Mouse (Mus musculus): ENCODE measurements around the gene Tifa. TPM values are rescaled to one million over a fixed set of nuclear protein-coding genes. Genes with fewer than 3 reads are reported as not detected.

Tifa gene
- polyA plus RNA-seq (2016; fragmentation: Nextera tagmentation; extraction: Ambion mirVana) = 2.0 and 2.6 TPM in 2 replicates

DNA sequence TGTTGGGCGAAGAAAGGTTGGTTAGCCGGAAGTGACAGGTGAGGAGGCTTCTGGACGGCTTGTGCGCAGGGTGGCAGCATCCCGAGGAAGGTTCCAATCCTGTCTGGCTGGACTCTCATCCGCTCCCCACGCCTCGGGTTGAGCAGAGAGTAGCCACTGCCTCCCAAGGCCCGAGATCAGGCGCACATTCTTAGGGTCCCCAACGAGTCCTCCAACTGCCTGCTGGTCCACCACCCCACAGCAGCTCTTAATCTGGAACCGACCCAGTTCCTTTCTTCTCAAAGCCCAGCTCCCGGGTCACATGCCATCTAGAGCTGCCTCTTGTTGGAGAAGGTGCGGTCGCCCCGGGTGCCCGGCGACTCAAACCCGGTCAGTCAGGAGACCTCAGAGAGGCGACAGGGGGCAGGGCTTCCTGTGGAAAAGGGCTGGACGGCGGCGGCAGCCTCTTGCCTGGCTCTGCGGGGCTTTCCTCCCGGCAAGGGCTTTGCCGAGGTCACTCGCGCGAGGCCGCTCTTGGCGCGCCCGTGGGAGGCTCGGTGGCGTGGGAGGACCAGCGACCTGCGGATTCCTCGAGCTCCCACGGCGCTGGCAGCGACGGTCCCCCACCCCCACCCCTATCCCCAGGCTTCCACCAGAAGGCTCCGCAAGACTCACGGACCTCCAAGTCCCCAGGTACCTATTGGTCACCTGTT lies at the start of gene Tifa:
Gene Tifa (plus strand): TSS at position 306 of the 692 bp plus-strand sequence.
- Histone ChIP-seq H3K9me3 (no peaks in the 10 kb centered on the region), H3K36me3 (no peaks in the 10 kb centered on the region), H3K4me3 (peak within 1 kb of the TSS; percentile 80), H3K27me3 (ENCODE audit: insufficient read depth, poor library complexity, severe bottlenecking) (peaks cover 54% of the 10 kb centered on the region), H3K4me1 (peaks cover 16% of the 10 kb centered on the region), H3K27ac (peak within 1 kb of the TSS; percentile 89)
- DNase-seq (ENCODE audit: low spot score) = peak; percentile 86
- under 1% methylated on average over 43 of the region's 44 CpGs for WGBS

DNA sequence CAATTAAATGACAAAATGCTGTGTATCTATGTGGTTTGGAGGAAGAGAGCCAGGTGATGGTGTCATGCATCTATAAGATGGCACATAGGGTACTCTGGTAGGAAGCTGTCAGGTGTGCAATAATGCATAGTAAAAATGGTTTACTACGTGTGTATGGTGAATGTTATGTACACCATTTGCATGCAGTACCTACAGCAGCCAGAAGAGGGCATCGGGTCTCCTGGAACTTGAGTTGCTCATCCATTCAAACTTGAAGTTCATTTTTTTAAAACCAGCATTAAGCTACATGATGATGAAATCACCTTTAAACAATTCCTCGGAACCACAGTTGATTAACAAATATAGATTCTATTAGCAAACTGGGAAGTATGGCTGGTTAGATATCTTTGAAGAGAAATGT lies 48.1 kb upstream of the Tifa start:
- Histone ChIP-seq H3K4me1 (no peaks in the 10 kb centered on the region), H3K4me3 (no peak overlapping the region), H3K27me3 (ENCODE audit: insufficient read depth, poor library complexity, severe bottlenecking) (peaks cover 15% of the 10 kb centered on the region), H3K36me3 (no peaks in the 10 kb centered on the region), H3K9me3 (0 out of 2 replicates have a peak, but pooled peaks cover 2% of the 10 kb centered on the region), H3K27ac (no peak overlapping the region)
- peak; percentile 59 for DNase-seq (ENCODE audit: low spot score)
- WGBS = 87% methylated on average over 3 of the region's 3 CpGs

DNA sequence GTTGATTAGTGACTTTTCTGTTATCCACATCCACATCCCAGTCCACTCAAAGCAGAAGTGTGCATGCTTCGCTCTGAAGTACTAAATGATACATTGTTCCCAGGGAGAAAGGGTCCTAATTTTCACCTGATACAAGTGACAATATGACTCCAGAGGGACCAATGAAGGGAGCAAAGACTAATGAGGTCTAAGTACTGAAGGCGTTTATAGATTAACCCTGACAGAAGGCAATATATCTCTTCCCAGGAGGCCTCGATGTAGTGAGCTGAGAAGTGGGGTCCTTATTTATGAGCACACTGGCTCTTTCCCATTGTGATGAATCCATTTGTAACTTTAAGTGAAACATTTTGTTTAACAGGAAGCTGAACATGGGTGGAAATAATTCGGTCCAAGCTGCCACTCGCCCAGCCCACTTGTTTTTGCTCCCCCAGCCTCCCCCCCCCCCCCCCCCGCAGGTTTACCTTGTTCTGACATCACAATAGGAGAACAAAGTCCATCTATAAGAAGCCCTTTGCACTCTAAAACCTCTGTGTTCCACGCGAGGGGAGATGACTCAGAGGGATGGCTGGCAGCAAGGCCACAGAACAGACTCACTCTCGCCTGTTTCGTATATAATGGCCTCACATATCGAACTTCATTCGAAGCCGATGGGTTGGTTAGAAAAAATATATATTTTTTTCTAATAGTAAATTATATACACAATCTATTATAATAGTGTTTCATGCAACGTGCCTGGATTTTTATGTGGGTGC lies 45.8 kb upstream of the Tifa start:
- no peak for DNase-seq (ENCODE audit: low spot score)
- Histone ChIP-seq H3K9me3 (0 out of 2 replicates have a peak, but pooled peaks cover 2% of the 10 kb centered on the region), H3K36me3 (no peaks in the 10 kb centered on the region), H3K4me3 (no peak overlapping the region), H3K27me3 (ENCODE audit: insufficient read depth, poor library complexity, severe bottlenecking) (peaks cover 36% of the 10 kb centered on the region), H3K27ac (no peak overlapping the region), H3K4me1 (no peaks in the 10 kb centered on the region)
- 74% methylated on average over 14 of the region's 14 CpGs for WGBS

DNA sequence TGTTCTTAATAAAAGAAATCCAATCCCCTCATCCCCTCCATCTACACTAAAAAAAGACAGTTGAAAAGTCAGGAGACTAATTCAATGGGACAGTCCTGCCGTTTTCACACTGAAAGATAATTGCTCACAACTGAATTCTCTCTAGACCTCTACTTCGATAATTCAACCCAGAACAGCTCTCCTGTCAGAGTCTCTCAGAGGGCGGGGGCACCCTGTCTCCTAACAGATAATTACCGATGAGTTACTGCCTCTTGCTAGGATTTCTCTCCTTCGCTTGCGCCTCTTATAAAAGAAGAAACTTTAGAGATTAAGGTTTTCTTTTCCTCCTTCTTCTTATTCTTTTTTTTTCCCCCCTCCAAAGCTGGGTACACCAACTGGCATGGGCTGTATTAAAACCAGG lies 44.1 kb upstream of the Tifa start:
- 30% methylated on average over 6 of the region's 6 CpGs for WGBS
- DNase-seq (ENCODE audit: low spot score) = no peak
- H3K27me3 ChIP-seq (ENCODE audit: insufficient read depth, poor library complexity, severe bottlenecking) = peaks cover 51% of the 10 kb centered on the region
- no peak overlapping the region for H3K27ac ChIP-seq
- H3K4me3 ChIP-seq = no peak overlapping the region
- peaks cover 9% of the 10 kb centered on the region for H3K4me1 ChIP-seq
- 0 out of 2 replicates have a peak, but pooled peaks cover 2% of the 10 kb centered on the region for H3K9me3 ChIP-seq
- no peaks in the 10 kb centered on the region for H3K36me3 ChIP-seq

DNA sequence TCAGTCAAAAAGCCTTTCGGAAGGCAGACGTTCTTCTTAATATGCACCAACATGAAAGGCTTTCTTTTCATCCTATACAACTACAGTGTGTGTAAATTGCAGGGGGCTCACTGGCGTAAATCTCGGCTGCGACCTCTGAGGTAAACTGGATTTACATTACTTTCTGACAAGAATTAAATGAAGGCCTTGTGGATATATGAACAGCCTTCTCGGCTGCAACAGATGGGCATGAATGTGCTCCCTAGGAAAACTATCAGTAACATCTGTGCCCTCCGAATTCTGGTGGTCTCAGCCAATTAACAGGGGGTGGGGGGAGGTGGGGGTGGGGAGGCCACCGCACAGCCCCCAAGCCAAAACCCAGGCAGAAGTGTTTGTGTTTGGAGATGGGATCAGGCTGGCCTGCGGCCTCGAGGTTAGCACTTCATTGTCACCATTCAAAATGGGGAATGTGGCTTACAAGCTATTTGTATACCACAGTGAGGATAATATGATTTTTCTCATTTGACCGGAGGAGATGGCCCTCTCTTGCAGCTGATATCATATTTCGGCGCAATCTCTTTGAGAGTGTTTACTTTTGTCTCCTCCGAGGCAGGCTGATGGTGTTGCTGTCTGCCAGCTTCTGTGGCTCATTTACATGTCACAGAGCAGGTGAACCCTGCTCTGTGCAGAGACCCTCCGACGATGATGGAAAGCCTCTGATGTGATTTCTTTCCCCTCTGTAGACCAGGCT lies 43.5 kb upstream of the Tifa start:
- peaks cover 9% of the 10 kb centered on the region for H3K4me1 ChIP-seq
- peaks cover 56% of the 10 kb centered on the region for H3K27me3 ChIP-seq (ENCODE audit: insufficient read depth, poor library complexity, severe bottlenecking)
- H3K27ac ChIP-seq = no peak overlapping the region
- H3K36me3 ChIP-seq = no peaks in the 10 kb centered on the region
- no peak overlapping the region for H3K4me3 ChIP-seq
- no peak for DNase-seq (ENCODE audit: low spot score)
- 0 out of 2 replicates have a peak, but pooled peaks cover 2% of the 10 kb centered on the region for H3K9me3 ChIP-seq
- WGBS = 15% methylated on average over 16 of the region's 16 CpGs

DNA sequence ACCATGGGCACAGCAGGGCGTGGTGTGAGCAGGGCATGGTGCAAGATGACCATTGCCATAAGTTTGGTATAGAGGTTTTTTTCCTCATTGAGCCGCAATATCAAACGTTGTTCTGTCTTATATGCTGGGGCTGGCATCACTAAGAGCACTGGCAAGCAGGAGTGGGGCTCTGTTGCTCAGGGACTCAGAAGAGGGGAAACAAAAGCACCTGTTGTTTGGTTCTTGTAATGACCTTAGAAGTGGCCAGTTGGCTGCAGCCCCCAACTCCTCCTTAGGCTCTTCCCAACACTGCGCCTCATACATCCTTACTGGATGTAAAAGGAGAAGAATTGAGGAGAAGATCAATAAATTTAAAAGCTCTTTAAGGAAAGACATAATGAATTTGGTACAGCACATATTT lies 41.0 kb upstream of the Tifa start:
- peaks cover 9% of the 10 kb centered on the region for H3K4me1 ChIP-seq
- no peak overlapping the region for H3K4me3 ChIP-seq
- H3K27me3 ChIP-seq (ENCODE audit: insufficient read depth, poor library complexity, severe bottlenecking) = peaks cover 61% of the 10 kb centered on the region
- H3K27ac ChIP-seq = no peak overlapping the region
- 69% methylated on average over 4 of the region's 4 CpGs for WGBS
- no peaks in the 10 kb centered on the region for H3K9me3 ChIP-seq
- DNase-seq (ENCODE audit: low spot score) = no peak
- no peaks in the 10 kb centered on the region for H3K36me3 ChIP-seq

DNA sequence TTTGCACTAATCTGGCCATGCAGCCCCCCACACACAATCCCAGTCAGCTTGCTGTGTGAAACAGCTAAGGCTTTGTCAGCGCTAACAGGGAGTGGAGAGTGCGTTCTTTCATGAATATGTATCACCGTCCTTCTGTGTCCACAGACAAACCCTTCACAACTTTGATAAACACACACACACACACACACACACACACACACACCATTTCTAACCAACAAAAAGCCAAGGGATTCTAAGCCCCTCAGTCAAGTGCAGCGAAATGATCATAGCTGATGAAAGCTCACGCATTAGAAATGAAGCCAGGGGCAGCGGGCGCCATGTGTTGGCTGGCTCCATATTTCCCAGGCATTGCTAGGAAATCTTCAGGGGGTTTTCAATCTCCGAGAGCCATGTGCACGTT lies 40.3 kb upstream of the Tifa start:
- peak overlapping the region; percentile 40; the same call in 1 of the 2 replicates for H3K4me3 ChIP-seq
- peaks cover 9% of the 10 kb centered on the region for H3K4me1 ChIP-seq
- no peak for DNase-seq (ENCODE audit: low spot score)
- WGBS = 32% methylated on average over 9 of the region's 9 CpGs
- H3K27me3 ChIP-seq (ENCODE audit: insufficient read depth, poor library complexity, severe bottlenecking) = peaks cover 67% of the 10 kb centered on the region
- H3K36me3 ChIP-seq = no peaks in the 10 kb centered on the region
- no peak overlapping the region for H3K27ac ChIP-seq
- H3K9me3 ChIP-seq = no peaks in the 10 kb centered on the region

DNA sequence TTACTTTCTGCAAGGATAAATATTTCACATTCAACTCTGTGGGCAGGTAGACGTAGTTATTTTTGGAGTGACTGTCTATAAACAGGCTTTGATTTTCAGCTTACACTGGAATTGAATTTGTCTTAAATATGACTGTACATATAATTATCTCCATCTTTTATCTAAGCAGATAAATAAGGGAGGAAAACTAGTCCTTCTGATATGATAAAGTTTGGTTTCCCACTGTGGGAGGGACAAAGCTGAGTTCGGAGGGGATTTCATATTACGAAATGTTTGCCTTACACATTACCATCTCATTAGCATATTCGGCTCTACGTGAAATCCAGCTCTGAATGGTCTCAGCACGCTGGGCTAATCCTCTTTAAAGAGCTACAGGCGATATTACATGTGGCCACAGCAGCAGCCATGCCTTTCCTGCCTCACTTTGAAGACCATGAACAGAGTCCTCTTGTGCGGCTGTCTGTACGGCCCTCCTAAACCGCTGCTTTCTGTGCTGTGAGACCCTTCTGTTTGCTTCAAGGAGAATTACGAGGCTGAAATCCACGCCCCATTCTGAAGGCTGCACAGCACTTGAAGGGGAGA lies 39.5 kb upstream of the Tifa start:
- Histone ChIP-seq H3K9me3 (no peaks in the 10 kb centered on the region), H3K36me3 (no peaks in the 10 kb centered on the region), H3K4me3 (peak overlapping the region; percentile 42), H3K27ac (no peak overlapping the region), H3K4me1 (peaks cover 9% of the 10 kb centered on the region), H3K27me3 (ENCODE audit: insufficient read depth, poor library complexity, severe bottlenecking) (peaks cover 70% of the 10 kb centered on the region)
- DNase-seq (ENCODE audit: low spot score) = no peak
- 24% methylated on average over 12 of the region's 12 CpGs for WGBS

DNA sequence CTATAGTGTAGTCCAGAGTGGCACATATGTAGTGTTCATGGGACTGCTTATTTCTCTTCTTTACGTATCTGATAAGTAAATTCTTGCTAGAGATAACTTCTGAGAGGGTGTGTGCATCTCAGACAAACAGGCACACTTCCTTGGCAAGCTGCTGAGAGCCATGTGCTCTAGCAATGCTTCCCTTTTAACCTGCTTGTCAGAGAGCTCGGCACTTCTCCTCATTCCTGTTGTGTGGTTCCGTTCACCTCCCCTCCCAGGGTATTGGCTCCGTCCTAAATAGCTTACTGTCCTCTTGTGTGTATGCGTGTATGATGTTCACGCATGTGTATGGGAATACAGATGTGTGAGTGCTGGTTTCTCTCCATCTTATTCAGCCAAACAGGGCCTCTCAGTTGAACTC lies 33.1 kb upstream of the Tifa start:
- no peak overlapping the region for H3K4me3 ChIP-seq
- WGBS = 74% methylated on average over 6 of the region's 6 CpGs
- H3K36me3 ChIP-seq = no peaks in the 10 kb centered on the region
- no peaks in the 10 kb centered on the region for H3K4me1 ChIP-seq
- no peak overlapping the region for H3K27ac ChIP-seq
- DNase-seq (ENCODE audit: low spot score) = no peak
- no peaks in the 10 kb centered on the region for H3K9me3 ChIP-seq
- peaks cover 72% of the 10 kb centered on the region for H3K27me3 ChIP-seq (ENCODE audit: insufficient read depth, poor library complexity, severe bottlenecking)

DNA sequence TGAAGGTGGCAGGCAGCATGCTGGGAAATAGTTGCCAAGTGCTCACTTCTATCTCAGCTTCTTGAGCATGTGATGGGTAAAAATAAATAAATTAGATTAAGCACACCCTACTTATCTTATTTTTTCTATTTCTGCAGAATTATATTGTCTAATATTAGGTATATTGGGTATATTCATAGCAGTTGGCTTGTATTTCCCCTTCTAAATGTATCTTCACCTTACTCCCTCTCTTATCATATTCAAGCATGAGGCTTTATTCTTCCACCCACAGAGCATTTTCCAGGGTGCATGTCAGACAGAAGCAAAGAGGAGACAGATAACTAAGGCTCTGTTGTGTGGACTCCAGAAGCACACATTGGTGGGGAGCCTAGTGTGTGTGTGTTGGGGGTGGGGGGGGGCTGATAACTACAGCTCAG lies 31.7 kb upstream of the Tifa start:
- DNase-seq (ENCODE audit: low spot score) = no peak
- Histone ChIP-seq H3K9me3 (no peaks in the 10 kb centered on the region), H3K27me3 (ENCODE audit: insufficient read depth, poor library complexity, severe bottlenecking) (peaks cover 83% of the 10 kb centered on the region), H3K27ac (no peak overlapping the region), H3K4me1 (no peaks in the 10 kb centered on the region), H3K36me3 (no peaks in the 10 kb centered on the region), H3K4me3 (no peak overlapping the region)

DNA sequence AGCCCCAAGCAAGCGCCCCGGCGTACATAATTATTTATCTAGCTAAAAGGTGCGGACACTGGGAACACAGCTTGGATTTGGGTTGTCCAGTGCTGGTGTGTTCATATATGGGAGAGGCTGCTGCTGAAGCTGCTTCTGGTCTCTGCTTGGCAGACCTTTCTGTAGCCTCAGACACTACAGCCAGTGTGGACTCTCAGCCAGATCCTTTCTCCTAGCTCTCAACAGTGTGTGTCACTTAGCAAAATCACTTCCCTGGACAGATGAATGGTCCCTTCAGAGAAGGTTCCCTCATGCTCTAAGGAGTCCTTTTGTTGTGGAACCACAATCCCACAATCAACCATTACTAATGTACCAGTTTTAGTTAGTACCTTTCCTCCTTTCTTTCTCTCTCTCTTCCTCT lies 30.8 kb upstream of the Tifa start:
- Histone ChIP-seq H3K27ac (no peak overlapping the region), H3K27me3 (ENCODE audit: insufficient read depth, poor library complexity, severe bottlenecking) (peaks cover 80% of the 10 kb centered on the region), H3K4me3 (no peak overlapping the region), H3K9me3 (no peaks in the 10 kb centered on the region), H3K36me3 (no peaks in the 10 kb centered on the region), H3K4me1 (no peaks in the 10 kb centered on the region)
- WGBS = 73% methylated on average over 4 of the region's 4 CpGs
- no peak for DNase-seq (ENCODE audit: low spot score)

DNA sequence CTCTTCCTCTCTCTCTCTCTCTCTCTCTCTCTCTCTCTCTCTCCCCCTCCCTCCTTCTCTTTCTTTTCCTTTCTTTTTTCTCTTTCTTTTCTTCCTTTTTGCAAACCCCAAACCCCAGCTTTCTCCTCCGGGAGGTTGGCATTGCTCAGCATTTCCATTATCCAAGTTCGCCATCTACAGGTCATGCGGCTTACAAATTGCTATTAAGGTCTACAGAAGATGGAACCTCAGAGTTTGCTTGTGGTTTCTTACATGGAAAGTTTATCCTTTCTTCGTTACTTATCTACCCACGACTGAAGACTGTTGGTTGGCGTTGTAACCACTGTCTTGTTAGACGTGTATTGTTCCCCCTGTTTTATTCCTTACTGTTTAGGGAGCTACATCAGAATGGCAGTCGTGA lies 30.4 kb upstream of the Tifa start:
- 19% methylated on average over 8 of the region's 8 CpGs for WGBS
- no peak for DNase-seq (ENCODE audit: low spot score)

More for the DNA sequence above, 30.4 kb upstream of the Tifa start:
- no peak overlapping the region for H3K4me3 ChIP-seq
- H3K36me3 ChIP-seq = no peaks in the 10 kb centered on the region
- H3K27me3 ChIP-seq (ENCODE audit: insufficient read depth, poor library complexity, severe bottlenecking) = peaks cover 76% of the 10 kb centered on the region
- H3K9me3 ChIP-seq = no peaks in the 10 kb centered on the region
- no peaks in the 10 kb centered on the region for H3K4me1 ChIP-seq
- H3K27ac ChIP-seq = no peak overlapping the region
